Mouse (Mus musculus): ENCODE measurements at regions not wholly inside any gene's neighbourhood (a gene's known extent, or its start where the extent isn't known, plus 50 kb on each side); places are given as distances from the start of the nearest gene placed in this dataset.

DNA sequence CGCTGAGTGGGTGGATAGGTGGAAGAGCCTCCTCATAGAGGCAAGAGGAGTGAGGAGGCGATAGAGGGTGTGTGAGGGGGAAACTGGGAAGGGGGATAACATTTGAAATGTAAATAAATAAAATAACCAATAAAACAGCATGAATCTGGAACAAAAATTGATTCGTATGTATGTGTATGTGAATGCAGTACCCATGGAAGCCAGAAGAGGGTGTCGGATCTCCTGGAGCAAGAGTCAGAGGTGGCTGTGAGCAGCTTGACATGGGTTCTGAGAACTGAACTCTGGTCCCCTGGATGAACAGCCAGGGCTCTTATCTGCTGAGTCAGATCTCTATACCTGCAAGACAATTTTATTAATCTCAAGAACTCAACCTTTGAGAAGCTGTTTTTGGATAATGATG is 81.4 kb downstream of the Tfap2b start:
- DNase-seq (ENCODE audit: extremely low spot score in 1 of 2, low spot score in 1 of 2): no peak

DNA sequence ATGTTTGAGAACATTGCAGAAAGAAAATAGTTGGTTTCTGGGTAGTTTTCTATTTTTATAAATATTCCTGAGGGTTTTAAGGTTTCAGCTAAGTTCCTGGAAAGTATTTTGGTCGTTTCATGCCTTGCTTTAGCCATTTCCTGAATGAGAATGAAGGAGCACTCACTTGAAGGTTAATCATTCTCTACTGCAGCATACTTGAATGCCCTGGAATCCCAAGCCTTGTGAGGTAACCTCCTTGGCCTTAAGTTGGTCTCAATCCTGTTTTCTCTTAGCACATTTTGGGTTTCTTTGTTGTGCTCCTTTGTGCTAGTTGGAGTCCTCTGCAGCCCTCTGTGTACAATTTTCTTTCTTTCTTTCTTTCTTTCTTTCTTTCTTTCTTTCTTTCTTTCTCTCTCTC is 112.9 kb downstream of the Tfap2b start:
- no peak for DNase-seq (ENCODE audit: extremely low spot score in 1 of 2, low spot score in 1 of 2)

DNA sequence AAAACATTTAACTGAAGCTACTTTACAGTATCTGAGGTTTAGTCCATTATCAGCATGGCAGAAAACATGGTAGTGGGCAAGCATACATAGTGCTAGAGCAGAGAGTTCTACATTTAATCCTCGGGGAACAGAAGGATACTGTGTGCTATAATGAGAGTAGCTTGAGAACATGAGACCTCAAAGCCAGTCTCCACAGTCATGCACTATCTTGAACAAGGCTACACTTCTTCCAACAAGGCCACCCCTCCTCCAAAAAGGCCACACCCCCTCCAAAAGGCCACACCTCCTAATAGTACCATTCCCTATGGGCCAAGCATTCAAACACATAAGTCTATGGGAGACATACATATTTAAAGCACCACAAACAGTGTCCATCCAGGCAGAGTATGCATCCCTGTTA is 127.3 kb downstream of the Tfap2b start:
- no peak for DNase-seq (ENCODE audit: extremely low spot score in 1 of 2, low spot score in 1 of 2)

DNA sequence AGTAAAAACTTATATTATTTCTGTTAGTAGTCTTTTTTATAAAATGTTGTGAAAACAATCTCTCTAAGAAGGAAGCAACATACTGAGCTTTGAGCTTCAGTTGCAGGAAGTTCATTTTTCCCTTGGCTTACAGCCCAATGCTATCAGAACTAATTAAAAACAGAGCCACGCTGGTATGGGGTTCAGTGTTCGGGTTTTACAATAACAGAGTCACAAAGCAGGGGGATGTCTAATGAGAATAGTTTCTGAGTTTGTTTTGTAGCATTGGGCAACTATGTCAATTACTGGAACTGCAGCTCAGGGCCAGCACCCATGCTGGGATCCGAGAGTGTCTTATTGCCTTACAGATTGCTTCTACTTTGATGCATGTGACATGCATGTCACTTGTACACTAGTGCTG is 128.5 kb downstream of the Tfap2b start:
- DNase-seq (ENCODE audit: extremely low spot score in 1 of 2, low spot score in 1 of 2): no peak

DNA sequence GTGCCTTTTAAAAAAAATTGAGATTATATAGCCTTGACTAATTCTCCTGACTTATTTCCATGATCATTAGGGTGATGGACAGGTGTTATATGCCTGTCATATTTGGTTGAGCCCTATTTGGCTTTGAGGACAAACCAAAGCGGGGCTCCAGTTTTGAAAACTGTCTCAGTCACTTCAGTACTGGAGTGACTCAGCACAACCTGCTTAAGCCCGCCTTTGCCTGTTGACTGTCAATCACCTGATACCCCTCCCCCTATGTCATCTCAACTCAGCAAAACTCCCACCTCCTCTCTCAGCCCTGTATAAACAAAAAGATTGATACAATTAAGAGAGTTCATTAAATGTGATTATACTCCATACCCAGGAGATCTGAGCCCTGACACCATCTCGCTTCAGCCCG is 135.7 kb downstream of the Tfap2b start:
- DNase-seq (ENCODE audit: extremely low spot score in 1 of 2, low spot score in 1 of 2): no peak

DNA sequence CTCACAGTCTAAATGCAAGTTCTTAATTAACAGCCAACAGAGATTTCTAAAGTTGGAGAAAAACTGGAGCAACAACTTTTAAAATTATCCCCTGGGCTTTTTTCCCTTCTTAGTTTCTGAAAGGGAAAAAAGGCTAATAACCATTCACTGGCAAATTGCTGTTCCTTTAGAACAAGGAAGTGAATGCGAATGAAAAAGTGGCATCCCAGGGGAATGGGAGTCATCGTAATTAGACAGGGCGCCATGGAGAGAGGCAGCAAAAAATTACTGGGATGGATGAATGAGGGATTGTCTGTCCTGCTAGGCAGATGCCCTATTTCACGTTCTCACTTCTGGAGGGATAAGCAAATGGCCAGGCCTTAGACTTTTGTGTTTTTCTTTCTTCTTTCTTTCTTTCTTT is 141.8 kb downstream of the Tfap2b start:
- peak in 1 of 2 experiments; percentile 7 for DNase-seq (ENCODE audit: extremely low spot score in 1 of 2, low spot score in 1 of 2)

DNA sequence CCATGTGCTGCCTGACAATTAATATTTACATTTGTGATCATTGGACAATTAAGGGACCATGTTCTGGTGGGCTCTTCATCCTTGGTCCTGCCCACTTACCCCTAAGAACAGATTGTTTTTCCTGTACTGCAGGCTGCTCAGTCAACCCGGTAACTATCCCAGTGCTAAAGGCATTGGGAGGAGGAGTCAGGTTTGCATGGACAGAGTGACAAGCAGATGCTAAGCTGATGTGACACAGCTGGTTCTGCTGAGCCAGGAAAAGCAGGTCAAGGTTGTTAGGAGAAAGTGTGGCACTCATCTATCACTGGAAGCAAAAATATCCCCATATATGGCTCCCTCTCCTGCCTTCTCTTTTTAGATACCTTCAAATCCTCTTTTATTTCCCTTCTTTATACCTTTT is 176.1 kb downstream of the Tfap2b start:
- DNase-seq (ENCODE audit: extremely low spot score in 1 of 2, low spot score in 1 of 2): no peak

DNA sequence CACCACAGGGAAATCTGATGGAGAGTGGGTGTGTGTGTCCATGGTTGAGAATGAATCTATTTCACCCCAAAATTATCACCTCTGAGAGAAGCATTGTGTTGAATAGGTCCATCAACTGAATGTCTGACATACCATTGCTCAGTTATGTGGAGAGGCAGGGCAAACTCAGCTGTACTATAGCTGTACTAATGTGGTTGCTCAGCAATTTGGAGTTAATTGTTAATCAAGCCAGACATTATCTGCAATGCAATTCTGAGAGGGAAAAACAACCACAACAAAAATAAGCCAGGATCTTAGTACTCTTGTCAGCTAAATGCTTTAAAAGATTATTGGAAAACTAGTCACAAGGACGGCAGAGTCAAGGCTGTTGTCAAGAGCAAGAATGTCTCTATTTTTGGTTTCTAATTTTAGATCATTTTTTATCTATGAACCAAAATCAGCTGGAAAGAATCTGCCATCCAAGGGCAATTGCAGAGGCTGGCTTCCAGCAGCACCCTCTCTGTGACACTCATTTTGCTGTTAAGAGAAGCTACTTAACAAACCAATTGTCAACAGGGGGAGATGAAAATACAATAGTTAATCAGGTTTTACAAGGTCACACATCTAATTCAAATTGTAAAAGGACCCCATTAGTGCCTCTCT is 180.3 kb downstream of the Tfap2b start:
- no peak for DNase-seq (ENCODE audit: extremely low spot score in 1 of 2, low spot score in 1 of 2)

DNA sequence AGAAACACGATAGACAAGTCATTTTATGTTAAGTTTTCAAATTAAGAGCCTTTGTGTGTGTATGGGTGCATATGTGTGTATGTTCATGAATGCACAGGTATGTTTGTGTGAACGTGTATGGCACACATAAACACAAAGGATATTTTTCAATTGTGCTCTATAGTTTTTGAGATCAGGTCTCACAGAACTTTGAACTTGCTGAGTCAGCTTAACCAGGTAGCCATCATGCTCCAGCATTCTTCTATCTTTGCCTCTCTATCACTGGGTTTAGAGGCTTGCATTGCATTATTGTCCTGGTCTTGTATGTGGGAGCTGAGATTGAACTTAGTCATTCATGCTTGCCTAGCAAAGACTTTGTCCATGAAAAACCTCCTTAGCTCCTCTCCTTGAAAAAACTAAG is 198.8 kb downstream of the Tfap2b start:
- DNase-seq (ENCODE audit: extremely low spot score in 1 of 2, low spot score in 1 of 2): no peak

DNA sequence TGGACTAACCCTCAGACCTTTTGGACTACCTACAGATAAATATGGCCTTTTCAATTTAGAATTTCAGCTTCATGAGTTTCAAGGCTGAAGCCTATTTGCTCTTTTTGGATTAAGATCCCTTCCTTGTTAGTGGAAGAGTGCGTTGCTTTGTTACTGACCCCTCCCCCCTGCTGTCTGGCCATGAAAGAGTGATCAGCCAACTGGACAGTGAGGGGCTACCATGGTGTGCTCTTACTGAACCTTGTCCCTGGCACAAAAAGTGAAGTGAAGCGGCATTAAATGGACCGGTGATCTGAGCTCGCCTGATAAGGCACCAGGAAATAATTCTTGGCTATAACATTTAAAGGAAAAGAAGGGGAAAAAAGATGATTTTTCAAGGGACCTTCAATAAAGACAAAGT is 203.6 kb downstream of the Tfap2b start:
- no peak for DNase-seq (ENCODE audit: extremely low spot score in 1 of 2, low spot score in 1 of 2)

DNA sequence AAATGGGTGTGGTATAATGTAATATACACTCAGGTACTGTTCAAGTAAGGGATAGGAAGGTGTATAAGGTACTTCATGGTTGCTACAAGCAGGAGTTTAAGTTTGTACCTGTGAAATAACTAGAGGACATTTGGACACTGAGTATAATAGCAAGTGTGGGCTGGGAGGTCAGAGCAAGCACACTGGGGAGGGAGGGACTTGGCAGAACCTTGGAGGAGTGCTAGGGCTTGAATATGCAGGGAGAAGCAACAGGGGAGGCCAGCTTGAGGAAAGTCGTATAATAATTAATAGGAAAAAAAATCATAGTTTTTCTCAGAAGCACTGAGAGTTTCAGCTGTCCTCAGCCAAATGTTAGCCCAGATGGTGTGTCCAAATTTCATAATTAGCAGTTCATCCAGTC is 212.4 kb downstream of the Tfap2b start:
- DNase-seq (ENCODE audit: extremely low spot score in 1 of 2, low spot score in 1 of 2): no peak

DNA sequence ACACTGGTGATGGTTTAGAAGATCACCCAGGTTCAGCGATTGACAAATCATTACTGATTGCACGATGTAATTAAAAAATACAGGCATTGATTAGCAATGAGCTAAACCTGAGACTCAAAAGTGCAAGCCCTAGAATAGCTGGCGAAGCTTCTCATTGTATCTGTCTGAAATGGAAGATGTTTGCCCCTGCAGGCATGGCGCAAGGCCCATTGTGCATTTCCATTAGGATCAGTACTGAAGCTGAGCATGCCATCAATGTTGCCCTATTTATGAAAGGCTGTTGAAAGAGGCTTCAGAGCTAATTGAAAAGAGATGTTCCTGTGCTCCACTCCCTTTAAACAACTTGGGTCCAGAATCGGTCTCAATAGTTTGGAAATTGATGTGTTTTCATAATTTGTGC is 242.1 kb downstream of the Tfap2b start:
- no peak for DNase-seq (ENCODE audit: extremely low spot score in 1 of 2, low spot score in 1 of 2)

DNA sequence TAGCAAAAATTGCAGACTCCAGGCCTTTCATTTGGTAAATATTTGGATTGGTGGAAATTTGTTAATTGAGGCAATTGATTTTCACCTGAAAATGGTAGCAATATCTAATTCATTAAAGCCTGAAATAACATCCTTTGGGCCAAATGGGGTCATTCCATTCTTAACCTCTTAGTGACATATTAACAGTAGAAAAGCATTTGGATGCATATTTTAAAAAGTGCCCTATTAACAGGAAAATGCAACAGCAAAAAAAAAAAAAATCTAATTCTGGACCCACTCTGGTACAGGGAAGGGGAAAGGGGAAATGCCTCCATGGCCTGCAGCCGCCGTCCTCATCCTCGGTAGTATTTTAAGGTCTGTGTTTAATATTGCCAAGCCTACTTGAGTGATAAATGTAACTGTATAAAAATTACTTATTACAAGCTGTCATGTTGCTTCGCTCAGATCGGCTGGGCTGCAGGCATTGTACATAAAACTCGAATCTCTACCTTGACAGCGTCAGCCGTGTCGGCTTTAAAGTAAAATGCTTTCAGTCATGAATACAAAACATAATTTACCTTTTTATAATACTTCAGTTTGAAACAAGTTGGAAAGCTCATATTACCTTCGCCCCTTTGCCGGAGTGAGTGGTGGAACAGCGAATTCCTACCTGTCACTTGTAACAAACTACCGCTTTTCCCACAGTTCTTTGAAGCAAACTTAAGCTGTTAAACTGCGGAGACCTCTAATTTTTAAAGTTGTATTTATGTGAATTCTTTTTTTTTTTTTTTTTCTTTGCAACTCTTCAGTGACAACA is 250.1 kb downstream of the Tfap2b start:
- no peak for DNase-seq (ENCODE audit: extremely low spot score in 1 of 2, low spot score in 1 of 2)

DNA sequence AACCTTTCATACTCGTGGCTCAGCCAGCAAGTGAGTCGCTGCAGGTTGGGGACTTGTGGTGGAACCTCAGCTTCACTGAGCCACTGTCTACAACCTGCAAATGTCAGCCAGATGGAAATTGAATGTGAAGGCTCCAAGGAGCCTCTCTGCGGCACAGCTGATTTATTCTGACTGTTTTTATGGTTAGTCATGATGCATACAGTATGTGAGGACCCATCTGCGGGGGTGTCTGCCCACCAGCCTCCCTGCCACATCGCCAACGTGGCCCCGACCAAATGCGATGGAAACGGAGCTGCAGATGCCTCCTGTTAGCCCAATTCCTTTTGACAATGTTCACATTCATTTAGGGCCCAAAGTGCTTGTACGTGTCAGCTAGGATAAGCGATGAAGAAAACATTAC is 251.2 kb downstream of the Tfap2b start:
- peak; percentile 1 to 26 for DNase-seq (ENCODE audit: extremely low spot score in 1 of 2, low spot score in 1 of 2)

DNA sequence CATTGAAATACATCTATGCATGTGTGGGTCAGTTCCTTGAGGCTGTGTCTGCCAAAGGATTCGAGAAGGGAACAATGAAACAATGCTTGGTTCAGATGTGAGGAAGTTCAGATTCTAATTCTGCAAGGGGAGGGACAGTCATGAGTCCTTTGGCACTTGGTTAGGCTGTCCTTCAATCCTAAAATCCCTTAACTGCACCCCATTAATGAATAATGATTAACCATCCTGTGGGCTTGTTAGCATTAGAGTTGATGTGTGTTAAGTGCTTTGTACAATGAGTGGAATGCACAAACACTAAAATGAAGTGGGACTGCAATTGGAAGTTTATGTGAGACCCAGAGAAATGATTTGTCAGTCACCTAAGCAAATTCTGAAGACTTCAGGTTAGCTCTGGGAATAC is 264.8 kb downstream of the Tfap2b start:
- DNase-seq (ENCODE audit: extremely low spot score in 1 of 2, low spot score in 1 of 2): no peak

Measured in frontal cortex, adult 2 months (tissue).